Mouse (Mus musculus) intestine, postnatal 0 days (tissue): Measurements from ENCODE around the gene Cherp. TPM values are rescaled to one million over a fixed set of nuclear protein-coding genes. Genes with fewer than 3 reads are reported as not detected.

Experiments
- ATAC-seq: fragments of 200-750 bp; cut with Nextera tagmentation; 2 replicates; pipeline ENCODE4 v1.8.0; 2017; ENCODE audit warnings: mild to moderate bottlenecking, moderate TSS enrichment, moderate library complexity
- H3K27ac ChIP-seq: fragments of 300-500 bp; sonication (generic); 2 replicates; pipeline ENCODE4 v1.5.1; 2014; ENCODE audit warnings: mild to moderate bottlenecking, low read depth, low read length, moderate library complexity
- H3K27me3 ChIP-seq: fragments of 300-500 bp; sonication (generic); replicated peaks from 2 replicates; pipeline ENCODE4 v1.6.1; 2014; ENCODE audit warnings: low read length, mixed read lengths; ENCODE audit not compliant: control insufficient read depth, insufficient read depth
- H3K36me3 ChIP-seq: fragments of 300-500 bp; sonication (generic); 2 replicates; pipeline ENCODE4 v1.6.1; 2014; ENCODE audit warnings: mild to moderate bottlenecking, moderate library complexity; ENCODE audit not compliant: control insufficient read depth, insufficient read depth
- H3K4me1 ChIP-seq: fragments of 300-500 bp; sonication (generic); replicated peaks from 2 replicates; pipeline ENCODE4 v1.6.1; 2014; ENCODE audit warnings: antibody characterized with exemption, low read length, mixed read lengths; ENCODE audit not compliant: control insufficient read depth, insufficient read depth
- H3K4me2 ChIP-seq: fragments of 300-500 bp; sonication (generic); replicated peaks from 2 replicates; pipeline ENCODE4 v1.6.1; 2014; ENCODE audit warnings: low read depth, mild to moderate bottlenecking, moderate library complexity
- H3K4me3 ChIP-seq: fragments of 300-500 bp; sonication (generic); 2 replicates; pipeline ENCODE4 v1.5.1; 2014; ENCODE audit warnings: low read depth, low read length
- H3K9ac ChIP-seq: fragments of 300-500 bp; sonication (generic); 2 replicates; pipeline ENCODE4 v1.6.1; 2014; ENCODE audit warnings: mild to moderate bottlenecking, low read depth, low read length
- H3K9me3 ChIP-seq: fragments of 300-500 bp; sonication (generic); 2 replicates; pipeline ENCODE4 v1.6.1; 2016; ENCODE audit warnings: mixed run types; ENCODE audit not compliant: control insufficient read depth
- CTCF ChIP-seq: sonication (generic); IDR thresholded peaks from 2 replicates; pipeline ENCODE4 v1.5.1; 2016; ENCODE audit warnings: low read depth, mild to moderate bottlenecking, control low read depth, antibody characterized with exemption, moderate library complexity
- whole genome bisulfite sequencing: fragments of 180-500 bp; shearing (Covaris S2); extraction: QIAGEN DNeasy Blood & Tissue Kit; methylation state at CpG from one replicate; pipeline ENCODE4 v1.1.7; 2014; 5-methylcytosine and 5-hydroxymethylcytosine counted together
- polyA plus RNA-seq: library from polyadenylated mRNA; unstranded; fragments of >200 nt; fragmentation: Nextera tagmentation; extraction: Ambion mirVana; gene quantifications from 2 replicates; pipeline ENCODE4 v1.2.1, GENCODE M21; 2015

The Cherp gene
- polyA plus RNA-seq, 1 experiment from 2014 or later, result 19.4 TPM

DNA sequence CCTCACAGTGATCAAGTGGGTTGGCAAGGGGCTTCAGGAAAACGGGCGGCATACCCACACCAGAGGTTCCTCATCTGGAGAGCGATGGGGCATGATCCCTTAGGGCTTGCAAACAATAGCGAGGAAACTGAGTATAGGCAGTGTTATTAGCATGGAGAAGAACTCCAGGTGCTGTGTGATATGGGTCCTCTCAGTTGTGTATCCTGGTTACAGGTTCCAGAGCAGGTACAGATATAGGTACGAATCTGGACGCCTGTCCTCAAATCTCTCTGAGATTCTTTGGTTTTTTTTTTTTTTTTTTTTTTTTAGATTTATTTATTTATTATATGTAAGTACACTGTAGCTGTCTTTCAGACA, 31.1 kb downstream of the Cherp start:
- peaks cover 3% of the 10 kb centered on the region; the same call in 1 of the 2 replicates for H3K4me1 ChIP-seq
- peak overlapping the region; percentile 75 for H3K4me2 ChIP-seq
- ATAC-seq, result peak; percentile 55
- 29% methylated on average over 6 of the region's 6 CpGs for WGBS
- no peak overlapping the region for H3K27ac ChIP-seq
- H3K36me3 ChIP-seq, result peaks cover 10% of the 10 kb centered on the region; the same call in 1 of the 2 replicates
- TF ChIP-seq CTCF, result no peak
- peak overlapping the region; percentile 45; the same call in 1 of the 2 replicates for H3K9ac ChIP-seq
- H3K27me3 ChIP-seq, result no peaks in the 10 kb centered on the region
- H3K4me3 ChIP-seq, result peak overlapping the region; percentile 26
- no peaks in the 10 kb centered on the region for H3K9me3 ChIP-seq

DNA sequence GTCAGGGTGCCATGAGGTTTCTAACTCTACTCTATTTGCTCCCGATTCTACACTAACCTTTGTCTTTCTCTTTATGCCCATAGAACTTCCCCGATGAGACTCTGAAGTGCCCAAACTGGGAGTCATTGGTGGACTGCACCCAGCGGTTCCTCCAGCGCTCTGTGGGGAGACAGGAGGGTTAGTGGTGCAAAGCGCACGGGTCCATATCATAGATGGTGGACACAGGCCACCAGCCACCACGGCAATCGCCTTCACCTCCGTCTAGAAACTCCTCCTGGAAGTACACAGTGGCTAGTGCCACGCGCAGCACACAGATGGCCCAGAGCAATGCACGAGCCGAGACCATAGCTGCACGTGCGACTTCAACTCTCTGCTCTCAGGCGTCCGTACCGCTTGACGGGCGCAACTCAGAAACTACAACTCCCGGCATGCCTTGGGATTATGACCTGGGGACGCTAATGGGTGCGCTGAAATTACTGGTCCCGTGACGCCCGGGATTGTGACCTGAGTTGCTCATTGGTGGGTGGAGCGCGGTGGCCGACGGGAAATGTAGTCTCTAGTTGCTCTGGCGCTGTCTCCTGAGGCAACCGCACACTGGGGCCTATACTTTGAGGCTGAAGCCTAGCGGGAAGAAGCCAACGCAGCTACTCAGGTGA, 31.6 kb downstream of the Cherp start, which contains the start of the genes Calr3 and 1700030K09Rik:
Calr3 (minus strand) TSS at position 533 of the 656 bp plus-strand sequence.
1700030K09Rik (plus strand) TSS at position 543 of the 656 bp plus-strand sequence.
- ATAC-seq, result peak; percentile 99
- Histone ChIP-seq H3K4me1 (peaks cover 3% of the 10 kb centered on the region; the same call in 1 of the 2 replicates), H3K27ac (no peak within 1 kb of the TSS), H3K36me3 (peaks cover 7% of the 10 kb centered on the region; the same call in 1 of the 2 replicates), H3K27me3 (no peaks in the 10 kb centered on the region), H3K4me3 (peak within 1 kb of the TSS; percentile 26), H3K9me3 (no peaks in the 10 kb centered on the region), H3K9ac (peak within 1 kb of the TSS; percentile 45; the same call in 1 of the 2 replicates), H3K4me2 (peak within 1 kb of the TSS; percentile 75)
- WGBS, result 5% methylated on average over 34 of the region's 34 CpGs
- no peak for TF ChIP-seq CTCF

DNA sequence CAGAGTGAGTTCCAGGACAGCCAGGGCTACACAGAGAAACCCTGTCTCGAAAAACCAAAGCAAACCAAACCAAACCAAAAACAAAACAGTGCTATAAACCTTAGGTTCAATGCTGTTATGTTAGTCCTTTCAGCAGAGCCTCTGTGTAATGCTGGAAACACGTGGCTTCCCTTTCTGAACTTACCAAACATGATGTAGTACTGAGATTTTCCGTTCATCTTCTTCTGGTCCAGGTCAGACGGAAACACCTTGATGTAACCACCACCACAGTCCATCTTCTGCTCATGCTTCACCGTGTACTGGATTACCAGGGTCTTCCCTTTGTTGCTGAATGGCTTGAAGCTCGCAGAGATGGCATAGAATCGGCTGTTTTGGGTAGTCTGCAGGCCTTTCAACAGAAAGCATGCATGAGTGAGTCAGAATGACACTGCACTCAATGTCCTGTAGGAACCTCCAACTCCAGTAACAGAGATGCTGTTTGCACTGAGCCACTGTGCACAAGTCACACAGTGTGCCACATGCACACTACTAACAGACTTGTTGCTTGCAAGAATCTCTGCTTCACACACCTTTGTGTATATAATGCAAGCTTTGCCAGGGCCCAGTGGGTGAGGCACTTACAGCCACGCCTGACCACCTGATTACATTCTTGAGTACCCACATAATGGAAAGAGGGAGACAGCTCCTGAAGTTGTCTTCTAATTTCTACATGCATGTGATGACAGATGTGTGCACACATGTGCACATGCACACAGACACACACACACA, 36.6 kb downstream of the Cherp start:
- Histone ChIP-seq H3K27ac (no peak overlapping the region), H3K27me3 (no peaks in the 10 kb centered on the region), H3K9me3 (no peaks in the 10 kb centered on the region), H3K4me1 (peaks cover 3% of the 10 kb centered on the region; the same call in 1 of the 2 replicates), H3K4me3 (no peak overlapping the region), H3K9ac (no peak overlapping the region), H3K4me2 (no peak overlapping the region), H3K36me3 (no peaks in the 10 kb centered on the region)
- WGBS, result 68% methylated on average over 8 of the region's 8 CpGs
- no peak for ATAC-seq
- TF ChIP-seq CTCF, result no peak

DNA sequence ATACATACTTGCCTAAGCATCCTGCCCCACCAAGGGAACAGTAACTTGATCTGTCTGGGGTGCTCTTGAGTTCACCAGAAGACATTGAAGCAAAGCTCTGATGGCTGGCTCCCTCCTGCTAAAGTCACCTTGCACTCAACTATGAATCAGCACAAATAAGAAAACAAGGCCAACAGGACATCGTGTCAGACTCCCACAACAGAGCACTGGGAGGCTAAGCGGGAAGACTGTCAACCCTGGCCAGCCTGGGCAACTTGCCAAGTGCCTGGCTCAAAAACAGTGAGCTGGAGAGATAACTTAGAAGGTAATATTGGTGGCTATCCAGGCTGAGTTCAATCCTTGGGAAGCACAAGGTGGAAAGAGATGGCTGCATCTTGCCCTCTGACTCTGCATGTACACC, 40.1 kb downstream of the Cherp start:
- Histone ChIP-seq H3K4me1 (no peaks in the 10 kb centered on the region), H3K4me2 (no peak overlapping the region), H3K27ac (no peak overlapping the region), H3K36me3 (no peaks in the 10 kb centered on the region), H3K9me3 (no peaks in the 10 kb centered on the region), H3K4me3 (no peak overlapping the region), H3K9ac (no peak overlapping the region), H3K27me3 (no peaks in the 10 kb centered on the region)
- no peak for ATAC-seq
- 11% methylated on average over 2 of the region's 2 CpGs for WGBS
- no peak for TF ChIP-seq CTCF

DNA sequence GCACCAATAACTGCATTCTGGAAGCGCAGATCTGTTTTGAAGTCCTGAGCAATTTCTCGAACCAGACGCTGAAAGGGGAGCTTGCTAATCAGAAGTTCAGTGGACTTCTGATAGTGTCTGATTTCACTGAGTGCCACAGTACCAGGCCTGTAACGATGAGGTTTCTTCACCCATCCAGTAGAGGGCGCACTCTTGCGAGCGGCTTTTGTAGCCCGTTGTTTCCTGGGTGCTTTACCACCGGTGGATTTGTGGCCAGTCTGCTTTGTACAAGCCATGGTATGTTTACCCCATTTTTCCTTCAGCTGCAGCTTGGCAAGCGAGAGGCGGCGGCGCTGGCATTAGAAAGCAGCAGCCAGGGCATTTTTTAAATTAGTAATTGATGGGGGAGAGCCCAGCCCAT, 45.4 kb downstream of the Cherp start:
- Histone ChIP-seq H3K4me2 (no peak overlapping the region), H3K27ac (no peak overlapping the region), H3K27me3 (no peaks in the 10 kb centered on the region), H3K4me1 (no peaks in the 10 kb centered on the region), H3K9me3 (no peaks in the 10 kb centered on the region), H3K36me3 (no peaks in the 10 kb centered on the region), H3K4me3 (no peak overlapping the region), H3K9ac (no peak overlapping the region)
- ATAC-seq, result no peak
- peak; percentile 75 for TF ChIP-seq CTCF
- WGBS, result 49% methylated on average over 13 of the region's 13 CpGs

DNA sequence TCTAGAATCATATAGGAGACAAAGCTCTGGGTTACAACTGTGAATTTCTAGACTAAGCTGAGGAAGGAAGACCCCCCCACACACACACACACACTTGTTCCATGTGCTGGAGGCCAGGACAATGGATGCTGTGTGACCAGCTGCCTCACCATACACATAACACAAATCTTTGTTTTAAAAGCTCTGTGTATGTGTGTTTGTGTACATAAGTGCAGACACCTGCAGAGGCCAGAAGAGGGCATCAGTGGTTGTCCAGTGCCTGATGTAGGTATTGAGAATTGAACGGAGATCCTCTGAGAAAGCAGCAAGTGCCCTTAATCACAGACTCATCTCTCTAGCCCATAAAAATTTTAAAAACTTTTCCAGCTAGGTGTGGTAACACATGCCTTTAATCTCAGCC, 52.1 kb downstream of the Cherp start:
- Histone ChIP-seq H3K4me1 (peaks cover 3% of the 10 kb centered on the region; the same call in 1 of the 2 replicates), H3K9me3 (no peaks in the 10 kb centered on the region), H3K27ac (no peak overlapping the region), H3K4me2 (no peak overlapping the region), H3K27me3 (no peaks in the 10 kb centered on the region), H3K9ac (no peak overlapping the region), H3K36me3 (no peaks in the 10 kb centered on the region; the same call in 1 of the 2 replicates), H3K4me3 (no peak overlapping the region)
- WGBS, result 55% methylated on average over 1 of the region's 1 CpGs
- ATAC-seq, result no peak
- peak; percentile 62 for TF ChIP-seq CTCF
